Mouse (Mus musculus) frontal cortex, adult 2 months (tissue): ENCODE measurements at regions not wholly inside any gene's neighbourhood (a gene's known extent, or its start where the extent isn't known, plus 50 kb on each side); places are given as distances from the start of the nearest gene placed in this dataset.
"Not testable (repeated sequence)": the region's sequence is repeated elsewhere in the genome, so short reads cannot be mapped to it uniquely, and the experiment has no call there.

Experiments
- DNase-seq, 2 experiments: peaks; one replicate each; pipeline ENCODE4 v3.0.0; 2022; ENCODE audit warnings: low spot score in 1 of 2; ENCODE audit errors: extremely low spot score in 1 of 2

GRCm38 (mm10) chr3:22411976-22412660 is 335.7 kb downstream of the Tbl1xr1 start:
- not testable (repeated sequence) for DNase-seq

- DNase-seq = peak in 1 of 2 experiments; percentile 7
Observed at GRCm38 (mm10) chr3:22438027-22438780, 361.8 kb downstream of the Tbl1xr1 start.

GRCm38 (mm10) chr3:22470542-22470941 is 394.1 kb downstream of the Tbl1xr1 start:
- DNase-seq = peak in 1 of 2 experiments; percentile 29

GRCm38 (mm10) chr3:22492530-22492929 is 416.1 kb downstream of the Tbl1xr1 start:
- DNase-seq = no peak
